Mouse (Mus musculus) MEL (cell line): ENCODE results near the gene Naif1. TPM values are rescaled to one million over a fixed set of nuclear protein-coding genes. Genes with fewer than 3 reads are reported as not detected.

Source experiments
- DNase-seq: peaks from one replicate; pipeline ENCODE4 v3.0.0; 2011; ENCODE audit warnings: low read depth, low spot score
- H3K27ac ChIP-seq: 2 replicates; pipeline ENCODE4 v1.5.1; 2012; ENCODE audit warnings: low read depth, mild to moderate bottlenecking, control low read depth, low read length, moderate library complexity; ENCODE audit not compliant: control insufficient read depth
- H3K27me3 ChIP-seq, 2 experiments: fragments of 150-350 bp in 1 of 2; sonication (generic) in 1 of 2; 2 replicates each; pipeline ENCODE4 v1.6.1; 2012; ENCODE audit warnings: low read length in 2 of 2, mild to moderate bottlenecking in 2 of 2, improper control_type of control experiment in 1 of 2, moderate library complexity in 1 of 2; ENCODE audit not compliant: insufficient read depth in 2 of 2, control insufficient read depth in 1 of 2
- H3K36me3 ChIP-seq, 2 experiments: 2 replicates each; pipeline ENCODE4 v1.6.1; 2012 to 2014; ENCODE audit warnings: low read length in 2 of 2, improper control_type of control experiment in 1 of 2, inconsistent platforms in 1 of 2, mild to moderate bottlenecking in 1 of 2; ENCODE audit not compliant: insufficient read depth in 2 of 2, control insufficient read depth in 1 of 2
- H3K4me1 ChIP-seq, 2 experiments: fragments of 150-350 bp in 1 of 2; sonication (generic) in 1 of 2; 2 replicates each; pipeline ENCODE4 v1.6.1; 2012; ENCODE audit warnings: low read length in 2 of 2, improper control_type of control experiment in 1 of 2, mild to moderate bottlenecking in 1 of 2; ENCODE audit not compliant: insufficient read depth in 2 of 2, control insufficient read depth in 1 of 2
- H3K4me3 ChIP-seq, 2 experiments: fragments of 150-350 bp in 1 of 2; sonication (generic) in 1 of 2; 2 replicates each; pipeline ENCODE4 v1.5.1; 2012; ENCODE audit warnings: low read depth in 2 of 2, low read length in 2 of 2, mild to moderate bottlenecking in 2 of 2, moderate library complexity in 2 of 2, control low read depth in 1 of 2, improper control_type of control experiment in 1 of 2; ENCODE audit not compliant: control insufficient read depth in 1 of 2, insufficient read depth in 1 of 2
- H3K79me2 ChIP-seq: 2 replicates; pipeline ENCODE4 v1.6.1; 2012; ENCODE audit warnings: mild to moderate bottlenecking, low read length, moderate library complexity; ENCODE audit not compliant: control insufficient read depth, poor library complexity, insufficient read depth
- H3K9ac ChIP-seq: 2 replicates; pipeline ENCODE4 v1.6.1; 2012; ENCODE audit warnings: low read depth, mild to moderate bottlenecking, control low read depth, low read length, moderate library complexity; ENCODE audit not compliant: control insufficient read depth, poor library complexity, severe bottlenecking
- H3K9me3 ChIP-seq: fragments of 150-350 bp; sonication (generic); replicated peaks from 2 replicates; pipeline ENCODE4 v1.6.1; 2012; ENCODE audit warnings: mild to moderate bottlenecking, low read length, improper control_type of control experiment, moderate library complexity; ENCODE audit not compliant: insufficient read depth
- BHLHE40 ChIP-seq: IDR thresholded peaks from 2 replicates; pipeline ENCODE4 v1.6.1; 2012; ENCODE audit warnings: low read depth, mild to moderate bottlenecking, inconsistent platforms, low read length, improper control_type of control experiment, borderline replicate concordance
- CHD1 ChIP-seq: IDR thresholded peaks from 2 replicates; pipeline ENCODE4 v1.6.1; 2012; ENCODE audit warnings: low read depth, mild to moderate bottlenecking, inconsistent platforms, low read length, improper control_type of control experiment
- CHD2 ChIP-seq: IDR thresholded peaks from 2 replicates; pipeline ENCODE4 v1.6.1; 2011; ENCODE audit warnings: low read length, improper control_type of control experiment
- E2F4 ChIP-seq: IDR thresholded peaks from 2 replicates; pipeline ENCODE4 v1.6.1; 2011; ENCODE audit warnings: low read depth, low read length, improper control_type of control experiment, borderline replicate concordance
- EP300 ChIP-seq, 2 experiments: IDR thresholded peaks; 2 replicates each; pipeline ENCODE4 v1.6.1; 2011; ENCODE audit warnings: improper control_type of control experiment in 2 of 2, low read length in 2 of 2, low read depth in 1 of 2, mild to moderate bottlenecking in 1 of 2
- ETS1 ChIP-seq: IDR thresholded peaks from 2 replicates; pipeline ENCODE4 v1.6.1; 2012; ENCODE audit warnings: low read depth, mild to moderate bottlenecking, inconsistent platforms, low read length, improper control_type of control experiment, moderate library complexity
- KAT2A ChIP-seq: conservative IDR thresholded peaks from 2 replicates; pipeline ENCODE4 v1.6.1; 2012; ENCODE audit warnings: low read depth, low read length, improper control_type of control experiment, inconsistent platforms
- MAZ ChIP-seq: IDR thresholded peaks from 2 replicates; pipeline ENCODE4 v1.6.1; 2012; ENCODE audit warnings: low read depth, mild to moderate bottlenecking, inconsistent platforms, low read length, improper control_type of control experiment
- MYB ChIP-seq: IDR thresholded peaks from 2 replicates; pipeline ENCODE4 v1.6.1; 2011; ENCODE audit warnings: mild to moderate bottlenecking, low read depth, low read length, improper control_type of control experiment
- MYC ChIP-seq: IDR thresholded peaks from 2 replicates; pipeline ENCODE4 v1.6.1; 2011; ENCODE audit warnings: low read depth, mild to moderate bottlenecking, low read length, improper control_type of control experiment, moderate library complexity
- POLR2A ChIP-seq, 2 experiments: IDR thresholded peaks; 2 replicates each; pipeline ENCODE4 v1.6.1; 2011 to 2012; ENCODE audit warnings: low read length in 2 of 2, mild to moderate bottlenecking in 2 of 2, control low read depth in 1 of 2, improper control_type of control experiment in 1 of 2, low read depth in 1 of 2, moderate library complexity in 1 of 2; ENCODE audit not compliant: control insufficient read depth in 1 of 2, insufficient read depth in 1 of 2, poor library complexity in 1 of 2
- RAD21 ChIP-seq: IDR thresholded peaks from 2 replicates; pipeline ENCODE4 v1.6.1; 2011; ENCODE audit warnings: mild to moderate bottlenecking, low read depth, low read length, improper control_type of control experiment
- RCOR1 ChIP-seq: IDR thresholded peaks from 2 replicates; pipeline ENCODE4 v1.6.1; 2012; ENCODE audit warnings: low read depth, mild to moderate bottlenecking, inconsistent platforms, low read length, improper control_type of control experiment
- SMC3 ChIP-seq: IDR thresholded peaks from 2 replicates; pipeline ENCODE4 v1.6.1; 2011; ENCODE audit warnings: low read depth, low read length, improper control_type of control experiment
- TAL1 ChIP-seq: IDR thresholded peaks from 2 replicates; pipeline ENCODE4 v1.6.1; 2012; ENCODE audit warnings: mild to moderate bottlenecking, inconsistent platforms, low read length, moderate library complexity, mixed read lengths
- TCF12 ChIP-seq: IDR thresholded peaks from 2 replicates; pipeline ENCODE4 v1.6.1; 2014; ENCODE audit warnings: low read depth, mild to moderate bottlenecking, inconsistent platforms, low read length, improper control_type of control experiment, moderate library complexity
- USF1 ChIP-seq: IDR thresholded peaks from 2 replicates; pipeline ENCODE4 v1.6.1; 2014; ENCODE audit warnings: low read depth, mild to moderate bottlenecking, inconsistent platforms, low read length, improper control_type of control experiment, moderate library complexity
- USF2 ChIP-seq, 2 experiments: IDR thresholded peaks; 2 replicates each; pipeline ENCODE4 v1.6.1; 2011 to 2012; ENCODE audit warnings: improper control_type of control experiment in 2 of 2, low read length in 2 of 2, borderline replicate concordance in 1 of 2, inconsistent platforms in 1 of 2, low read depth in 1 of 2, mild to moderate bottlenecking in 1 of 2; ENCODE audit not compliant: insufficient read depth in 1 of 2
- ZC3H11A ChIP-seq: IDR thresholded peaks from 2 replicates; pipeline ENCODE4 v1.6.1; 2012; ENCODE audit warnings: low read depth, mild to moderate bottlenecking, inconsistent platforms, low read length, improper control_type of control experiment
- ZMIZ1 ChIP-seq: IDR thresholded peaks from 2 replicates; pipeline ENCODE4 v1.6.1; 2012; ENCODE audit warnings: low read depth, mild to moderate bottlenecking, inconsistent platforms, low read length, improper control_type of control experiment, moderate library complexity
- polyA plus RNA-seq, 2 experiments: library from polyadenylated mRNA; stranded (reverse) in 1 of 2; unstranded in 1 of 2; fragments of >175 nt in 1 of 2; fragments of >200 nt in 1 of 2; gene quantifications; 2 replicates each; pipeline versions ENCODE4 v1.2.1 to v1.2.4; 2012; ENCODE audit warnings: low replicate concordance in 2 of 2, low read depth in 1 of 2; ENCODE audit not compliant: insufficient read length in 2 of 2, insufficient read depth in 1 of 2, missing spikeins in 1 of 2
- total RNA-seq: library from RNA; depleted of rRNA; stranded (reverse); fragments of 300-350 nt; gene quantifications from 2 replicates; pipeline ENCODE4 v1.2.3, GENCODE M21; 2012

Naif1 gene
- total and polyA plus RNA-seq, 3 experiments = 4.9 to 8.5 TPM; not detected in 1

GRCm38 (mm10) chr2:32492661-32493060 lies 42.4 kb downstream of the Naif1 start:
- Histone ChIP-seq H3K27me3 (no peaks in the 10 kb centered on the region), H3K4me3 (no peak overlapping the region), H3K79me2 (no peaks in the 10 kb centered on the region; the same call in 1 of the 2 replicates), H3K9ac (no peak overlapping the region), H3K4me1 (peaks cover 17 to 33% of the 10 kb centered on the region in 2 experiments), H3K27ac (no peak overlapping the region), H3K36me3 (peaks cover 0 to 19% of the 10 kb centered on the region in 2 experiments; a peak in 2 of 4 replicates), H3K9me3 (no peaks in the 10 kb centered on the region)
- TF ChIP-seq ZMIZ1 (no peak), MAZ (no peak), POLR2A (IDR thresholded peaks at IDR 0.05; ENCODE audit: control insufficient read depth in 1 of 2, insufficient read depth in 1 of 2, low read depth in 1 of 2, low read length in 2 of 2, poor library complexity in 1 of 2) (no peak), MYB (no peak), USF1 (no peak), BHLHE40 (no peak), USF2 (IDR thresholded peaks at IDR 0.05; ENCODE audit: borderline replicate concordance in 1 of 2, insufficient read depth in 1 of 2, low read depth in 1 of 2, low read length in 2 of 2) (no peak), RAD21 (no peak), ZC3H11A (no peak), KAT2A (no peak), EP300 (IDR thresholded peaks at IDR 0.05; ENCODE audit: low read depth in 1 of 2, low read length in 2 of 2) (no peak), ETS1 (no peak), CHD1 (no peak), MYC (no peak), CHD2 (no peak), E2F4 (no peak), TAL1 (no peak)
- no peak for DNase-seq

GRCm38 (mm10) chr2:32493301-32493701 lies 43.0 kb downstream of the Naif1 start:
- Histone ChIP-seq H3K27ac (no peak overlapping the region), H3K36me3 (peaks cover 0 to 19% of the 10 kb centered on the region in 2 experiments; a peak in 2 of 4 replicates), H3K27me3 (no peaks in the 10 kb centered on the region), H3K4me1 (peaks cover 17 to 33% of the 10 kb centered on the region in 2 experiments), H3K9ac (no peak overlapping the region), H3K4me3 (no peak overlapping the region), H3K9me3 (no peaks in the 10 kb centered on the region), H3K79me2 (no peaks in the 10 kb centered on the region; the same call in 1 of the 2 replicates)
- TF ChIP-seq SMC3 (no peak), TAL1 (no peak), TCF12 (no peak), RCOR1 (no peak), MYC (no peak)
- no peak for DNase-seq
